Mouse (Mus musculus) stomach, embryonic 14.5 days (tissue): ENCODE measurements at regions not wholly inside any gene's neighbourhood (a gene's known extent, or its start where the extent isn't known, plus 50 kb on each side); places are given as distances from the start of the nearest gene placed in this dataset.
"Not testable (repeated sequence)": the region's sequence is repeated elsewhere in the genome, so short reads cannot be mapped to it uniquely, and the experiment has no call there.

ENCODE experiments used
- ATAC-seq: fragments of 200-750 bp; cut with Nextera tagmentation; 2 replicates; pipeline ENCODE4 v1.8.0; 2017; ENCODE audit warnings: low read depth, moderate TSS enrichment; ENCODE audit not compliant: insufficient number of reproducible peaks, insufficient read depth, low FRiP score
- H3K27ac ChIP-seq: fragments of 300-500 bp; sonication (generic); 2 replicates; pipeline ENCODE4 v1.5.1; 2014; ENCODE audit warnings: mild to moderate bottlenecking, low read length, moderate library complexity, mixed read lengths
- H3K27me3 ChIP-seq: fragments of 300-500 bp; sonication (generic); 2 replicates; pipeline ENCODE4 v1.6.1; 2014; ENCODE audit warnings: low read length, control low read depth, mixed read lengths; ENCODE audit not compliant: control insufficient read depth, insufficient read depth
- H3K36me3 ChIP-seq: fragments of 300-500 bp; sonication (generic); 2 replicates; pipeline ENCODE4 v1.6.1; 2014; ENCODE audit warnings: mild to moderate bottlenecking, control low read depth, low read length, moderate library complexity, mixed read lengths; ENCODE audit not compliant: control insufficient read depth, insufficient read depth
- H3K4me1 ChIP-seq: fragments of 300-500 bp; sonication (generic); 2 replicates; pipeline ENCODE4 v1.6.1; 2014; ENCODE audit warnings: low read length, control low read depth, mixed read lengths; ENCODE audit not compliant: control insufficient read depth, insufficient read depth
- H3K4me2 ChIP-seq: fragments of 300-500 bp; sonication (generic); replicated peaks from 2 replicates; pipeline ENCODE4 v1.6.1; 2014; ENCODE audit warnings: low read depth, low read length, control low read depth
- H3K4me3 ChIP-seq: fragments of 300-500 bp; sonication (generic); 2 replicates; pipeline ENCODE4 v1.5.1; 2014; ENCODE audit warnings: low read depth, low read length, control low read depth
- H3K9ac ChIP-seq: fragments of 300-500 bp; sonication (generic); replicated peaks from 2 replicates; pipeline ENCODE4 v1.6.1; 2014; ENCODE audit warnings: low read depth, mild to moderate bottlenecking, control low read depth, low read length, moderate library complexity, mixed read lengths
- H3K9me3 ChIP-seq: fragments of 300-500 bp; sonication (generic); 2 replicates; pipeline ENCODE4 v1.6.1; 2016; ENCODE audit warnings: low read depth, low read length, control low read depth; ENCODE audit not compliant: control insufficient read depth
- WGBS: fragments of 180-500 bp; shearing (Covaris S2); extraction: QIAGEN DNeasy Blood & Tissue Kit; methylation state at CpG from one replicate; pipeline ENCODE4 v1.1.7; 2014; 5-methylcytosine and 5-hydroxymethylcytosine counted together

DNA sequence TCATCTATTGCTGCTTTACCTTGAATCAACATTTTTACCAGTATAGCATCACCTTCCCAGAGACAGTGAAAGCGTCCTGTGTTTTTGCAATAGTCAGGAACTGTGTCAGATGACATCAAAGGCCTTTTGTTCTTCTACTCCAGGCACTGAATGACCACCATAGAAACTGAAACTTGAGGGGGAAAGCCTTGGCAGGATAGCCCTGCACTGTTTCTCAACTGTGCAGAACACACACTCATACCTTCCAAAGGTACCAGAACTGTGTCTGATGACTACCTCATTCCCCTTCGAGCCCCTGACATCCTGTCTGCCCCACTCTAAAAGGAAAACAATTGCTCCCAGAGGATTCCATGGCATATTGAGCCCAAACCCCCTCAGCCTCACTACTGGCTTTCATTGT is 134.3 kb downstream of the Tomm20 start:
- H3K36me3 ChIP-seq, H3K27ac ChIP-seq, H3K4me1 ChIP-seq, H3K4me3 ChIP-seq, H3K4me2 ChIP-seq, ATAC-seq, H3K27me3 ChIP-seq, H3K9me3 ChIP-seq, H3K9ac ChIP-seq: not testable (repeated sequence)
- 69% methylated on average over 2 of the region's 2 CpGs for WGBS

DNA sequence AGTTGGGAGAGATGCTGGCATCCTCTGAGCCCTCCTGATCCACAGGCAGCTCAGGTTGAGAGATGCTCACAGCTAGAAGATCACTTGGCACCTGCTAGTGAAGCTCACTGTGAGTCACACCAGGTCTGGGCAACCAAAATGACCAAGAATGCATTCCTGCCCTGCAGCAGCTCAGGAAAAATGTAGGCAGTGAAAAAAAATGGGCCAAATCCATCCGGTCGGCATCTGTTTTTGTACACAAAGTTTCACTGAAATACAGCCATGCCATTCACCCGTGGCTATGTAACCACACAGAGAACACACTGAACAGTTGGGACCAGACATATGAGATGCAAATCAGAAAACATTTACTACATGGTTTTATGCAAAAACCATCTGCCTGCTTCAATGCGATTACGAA is 135.1 kb downstream of the Tomm20 start:
- Histone ChIP-seq H3K4me2 (no peak overlapping the region), H3K9ac (no peak overlapping the region), H3K9me3 (no peaks in the 10 kb centered on the region; the same call in 1 of the 2 replicates), H3K4me3 (no peak overlapping the region), H3K27me3 (no peaks in the 10 kb centered on the region), H3K36me3 (no peaks in the 10 kb centered on the region), H3K4me1 (no peaks in the 10 kb centered on the region), H3K27ac (no peak overlapping the region)
- ATAC-seq: no peak
- WGBS: 85% methylated on average over 5 of the region's 5 CpGs

DNA sequence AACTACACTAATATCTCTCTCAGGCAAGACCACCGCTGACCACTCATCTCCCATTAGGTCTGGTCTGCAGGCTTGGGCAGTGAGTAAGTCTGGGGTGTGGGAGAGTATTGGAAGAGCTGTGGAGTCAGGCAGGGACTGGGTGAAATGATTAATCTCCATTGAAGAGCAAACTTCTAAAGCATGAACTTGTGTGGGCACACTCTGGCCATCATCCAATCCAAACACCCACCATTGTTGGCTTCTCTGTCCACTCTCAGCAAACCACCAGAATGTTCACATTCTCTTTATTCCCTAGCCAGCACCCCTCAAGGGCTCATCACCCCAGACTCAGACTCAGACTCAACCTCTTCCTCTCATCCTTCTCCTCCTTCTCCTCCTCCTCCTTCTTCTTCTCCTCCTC is 136.3 kb downstream of the Tomm20 start:
- H3K4me2 ChIP-seq: no peak overlapping the region
- H3K36me3 ChIP-seq: no peaks in the 10 kb centered on the region
- H3K27ac ChIP-seq: no peak overlapping the region
- no peaks in the 10 kb centered on the region for H3K27me3 ChIP-seq
- no peak overlapping the region for H3K9ac ChIP-seq
- H3K9me3 ChIP-seq: no peaks in the 10 kb centered on the region; the same call in 1 of the 2 replicates
- no peak for ATAC-seq
- 84% methylated on average over 1 of the region's 1 CpGs for WGBS
- H3K4me3 ChIP-seq: no peak overlapping the region
- no peaks in the 10 kb centered on the region for H3K4me1 ChIP-seq

DNA sequence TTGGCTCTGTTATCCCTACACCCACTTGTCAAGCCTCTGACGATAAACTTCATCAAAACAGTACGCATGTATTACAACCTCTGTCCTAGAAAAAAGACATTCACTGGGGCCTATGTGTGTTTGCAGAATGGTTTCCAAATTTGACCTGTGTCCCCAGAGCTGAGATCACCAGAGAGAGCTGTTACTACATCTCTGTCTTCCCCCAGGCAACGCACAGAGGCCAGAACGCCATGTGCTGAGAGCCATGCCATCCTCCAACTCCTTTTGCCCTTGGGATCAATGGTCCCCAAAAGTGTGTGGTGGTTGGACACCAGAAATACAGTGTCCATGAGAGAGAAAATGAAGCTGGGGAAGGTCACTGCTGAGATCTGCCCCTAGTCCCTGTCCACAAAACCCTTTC is 137.1 kb downstream of the Tomm20 start:
- ATAC-seq: no peak
- Histone ChIP-seq H3K4me3 (no peak overlapping the region), H3K27ac (no peak overlapping the region), H3K4me1 (no peaks in the 10 kb centered on the region), H3K36me3 (no peaks in the 10 kb centered on the region), H3K9ac (no peak overlapping the region), H3K27me3 (no peaks in the 10 kb centered on the region), H3K9me3 (no peaks in the 10 kb centered on the region; the same call in 1 of the 2 replicates), H3K4me2 (no peak overlapping the region)
- WGBS: 90% methylated on average over 4 of the region's 4 CpGs

DNA sequence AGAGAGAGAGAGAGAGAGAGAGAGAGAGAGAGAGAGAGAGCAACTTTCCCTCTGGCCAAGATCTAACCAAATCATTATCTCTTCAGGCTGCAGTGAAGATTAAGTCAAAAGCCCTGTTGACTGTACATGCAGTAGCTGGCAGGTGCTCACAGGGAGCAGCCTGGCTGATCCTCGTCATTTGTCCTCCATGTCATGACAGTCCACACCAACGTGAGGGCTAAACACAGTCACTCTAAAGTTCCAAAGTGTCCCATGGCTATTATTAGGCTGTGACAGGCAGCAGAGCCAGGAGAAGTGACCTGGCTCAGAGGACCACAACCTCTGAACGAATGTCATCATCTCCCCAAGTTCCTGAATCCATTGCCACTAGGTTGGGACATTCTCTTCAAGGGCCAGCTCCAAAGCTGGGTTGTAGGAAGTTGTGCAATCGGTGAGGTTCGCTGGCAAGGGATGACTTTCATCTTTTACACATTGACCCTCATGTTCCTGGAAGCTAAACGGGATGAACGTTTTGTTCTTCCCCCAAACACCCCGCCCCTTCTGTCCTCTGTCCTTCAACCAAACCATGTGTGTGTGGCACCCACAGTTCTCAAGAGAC is 138.4 kb downstream of the Tomm20 start:
- WGBS: 65% methylated on average over 8 of the region's 8 CpGs
- Histone ChIP-seq H3K9ac (no peak overlapping the region), H3K4me1 (no peaks in the 10 kb centered on the region), H3K27me3 (no peaks in the 10 kb centered on the region), H3K27ac (no peak overlapping the region; the same call in 1 of the 2 replicates), H3K4me3 (no peak overlapping the region), H3K9me3 (no peaks in the 10 kb centered on the region), H3K4me2 (no peak overlapping the region), H3K36me3 (no peaks in the 10 kb centered on the region)
- no peak for ATAC-seq

DNA sequence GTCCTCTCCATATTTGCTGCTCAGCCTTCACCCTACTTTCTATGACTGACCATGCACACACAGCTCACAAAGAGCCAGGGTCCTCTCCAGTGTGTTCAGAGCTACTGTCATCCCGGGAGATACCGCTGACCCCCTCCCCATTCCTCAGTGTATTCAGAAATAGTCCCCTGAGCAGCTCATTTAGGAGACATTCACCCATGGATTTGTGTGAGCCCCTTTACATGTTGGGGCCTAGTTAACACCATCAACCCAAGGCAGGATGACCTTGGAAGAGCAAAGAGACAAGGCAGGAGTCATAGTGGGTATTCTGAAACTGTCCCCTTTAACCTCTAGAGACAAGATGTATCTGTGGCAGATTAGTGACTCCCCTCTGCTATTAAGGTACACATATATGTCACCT is 139.1 kb downstream of the Tomm20 start:
- no peaks in the 10 kb centered on the region for H3K4me1 ChIP-seq
- no peaks in the 10 kb centered on the region for H3K27me3 ChIP-seq
- no peak for ATAC-seq
- no peaks in the 10 kb centered on the region for H3K9me3 ChIP-seq
- H3K27ac ChIP-seq: peak overlapping the region; percentile 67; the same call in 1 of the 2 replicates
- no peak overlapping the region for H3K9ac ChIP-seq
- H3K4me2 ChIP-seq: no peak overlapping the region
- WGBS: 80% methylated on average over 2 of the region's 2 CpGs
- no peaks in the 10 kb centered on the region for H3K36me3 ChIP-seq
- H3K4me3 ChIP-seq: no peak overlapping the region

DNA sequence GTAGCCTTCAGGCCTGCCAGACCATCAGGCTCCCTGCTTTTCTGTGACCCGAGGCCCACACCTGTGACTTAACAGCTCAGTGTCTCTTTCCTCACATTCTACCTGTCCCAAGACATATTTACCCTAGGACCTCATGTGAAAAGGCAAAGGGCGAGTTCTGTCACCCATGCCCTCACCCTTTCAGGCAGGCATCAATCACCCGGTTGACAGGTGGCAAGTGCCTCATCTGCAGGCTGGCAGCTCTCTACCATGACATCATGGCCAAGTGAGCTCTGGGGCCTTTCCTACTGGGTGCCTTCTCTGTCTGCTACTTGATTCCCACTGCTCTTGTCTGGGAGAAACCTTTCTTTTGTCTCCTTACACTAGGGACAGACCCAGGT is 139.5 kb downstream of the Tomm20 start:
- peak overlapping the region; percentile 67; the same call in 1 of the 2 replicates for H3K27ac ChIP-seq
- H3K4me2 ChIP-seq: no peak overlapping the region
- H3K4me3 ChIP-seq: no peak overlapping the region
- 60% methylated on average over 3 of the region's 3 CpGs for WGBS
- no peaks in the 10 kb centered on the region for H3K4me1 ChIP-seq
- no peaks in the 10 kb centered on the region for H3K9me3 ChIP-seq
- ATAC-seq: no peak
- H3K9ac ChIP-seq: no peak overlapping the region
- no peaks in the 10 kb centered on the region for H3K27me3 ChIP-seq
- H3K36me3 ChIP-seq: no peaks in the 10 kb centered on the region

DNA sequence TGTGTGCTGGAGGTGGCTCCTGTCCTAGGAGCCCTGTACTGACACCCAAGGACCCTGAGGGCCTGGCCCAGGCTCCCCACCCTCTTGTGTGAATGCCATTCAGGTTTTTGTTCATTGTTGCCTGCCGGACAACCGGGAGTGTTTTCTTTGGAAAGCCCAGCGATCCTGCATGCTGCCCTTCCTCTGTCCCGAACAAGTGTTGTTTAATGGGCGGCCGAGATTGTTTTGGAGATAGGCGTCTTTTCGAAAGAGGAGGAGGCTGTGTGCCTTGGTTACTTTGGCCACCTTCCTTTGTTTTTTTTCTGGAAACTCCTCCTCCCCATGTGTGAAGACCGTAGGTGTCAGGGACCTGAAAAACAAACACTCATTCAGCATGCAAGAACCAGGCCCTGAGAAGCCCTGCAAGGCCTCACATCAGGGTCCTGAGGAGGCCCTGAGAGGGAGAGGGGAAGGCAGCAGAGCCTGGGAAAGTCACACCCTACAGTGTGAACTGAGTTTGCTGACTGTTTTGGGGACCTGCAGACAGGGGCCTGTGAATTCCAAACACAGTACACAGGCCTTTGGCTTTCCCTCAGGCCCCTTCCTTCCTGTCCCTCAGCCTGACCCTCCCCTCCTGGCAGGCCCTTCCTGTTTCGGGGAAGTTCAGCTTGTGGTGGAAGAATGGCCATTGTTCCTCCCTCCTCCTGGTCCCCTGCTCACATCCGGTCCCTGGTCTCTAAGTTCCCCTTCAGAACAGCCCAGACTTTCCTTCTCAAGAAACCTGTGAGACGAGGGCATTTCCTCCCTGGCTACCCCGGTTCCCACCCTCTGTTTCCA is 140.1 kb downstream of the Tomm20 start:
- Histone ChIP-seq H3K4me3 (no peak overlapping the region), H3K9me3 (no peaks in the 10 kb centered on the region), H3K4me1 (no peaks in the 10 kb centered on the region), H3K9ac (no peak overlapping the region), H3K27ac (peak overlapping the region; percentile 61; the same call in 1 of the 2 replicates), H3K4me2 (no peak overlapping the region), H3K36me3 (no peaks in the 10 kb centered on the region), H3K27me3 (no peaks in the 10 kb centered on the region)
- WGBS: 32% methylated on average over 13 of the region's 13 CpGs
- ATAC-seq: peak; percentile 47; the same call in 1 of the 2 replicates
